Mouse (Mus musculus): ENCODE results near the gene Zmiz1.

DNA sequence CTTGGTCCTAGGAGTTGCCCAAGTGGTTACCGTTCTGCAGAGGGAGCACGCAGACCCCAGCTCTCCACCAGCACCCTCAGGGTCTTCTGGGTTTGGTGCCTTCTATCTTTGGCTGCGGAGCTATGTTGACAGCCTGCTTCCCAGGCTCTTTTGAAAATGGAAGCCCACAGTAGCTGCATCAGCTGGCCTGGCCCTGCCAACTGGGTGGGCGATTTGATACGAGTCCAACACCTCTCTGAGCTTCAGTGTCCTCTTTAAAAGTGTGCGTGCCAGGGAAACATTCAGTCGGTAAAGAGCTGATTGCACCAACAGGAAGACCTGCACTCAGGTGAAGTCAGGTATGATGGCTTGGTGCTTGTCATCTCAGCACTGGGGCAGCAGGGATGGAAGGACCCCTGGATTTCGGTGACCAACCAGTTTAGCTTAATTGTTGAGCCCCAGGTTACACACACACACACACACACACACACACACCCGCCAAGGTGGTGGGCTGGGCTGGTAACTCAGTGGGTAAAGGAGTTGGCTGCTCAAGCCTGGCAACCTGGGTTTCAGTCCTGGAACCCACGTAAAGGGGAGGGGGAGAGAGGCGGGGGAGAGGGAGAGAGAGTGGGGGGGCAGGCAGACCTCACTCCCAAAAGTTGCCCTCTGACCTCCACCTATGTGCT is 22.8 kb downstream of the Zmiz1 start:
- TF ChIP-seq MYOD1 (IDR thresholded peaks at IDR 0.05; ENCODE audit: control insufficient read depth, insufficient read length, low read depth) (no peak), CTCF (IDR thresholded peaks at IDR 0.05; ENCODE audit: control insufficient read depth, insufficient read depth, insufficient read length) (no peak), MAX (IDR thresholded peaks at IDR 0.05) (no peak), MYOG (IDR thresholded peaks at IDR 0.05; ENCODE audit: control insufficient read depth, extremely low read depth, insufficient read length) (no peak), USF1 (IDR thresholded peaks at IDR 0.05; ENCODE audit: low read depth) (no peak), CEBPB (IDR thresholded peaks at IDR 0.05; ENCODE audit: low read depth) (no peak)

All from C2C12 (cell line).